Mouse (Mus musculus): ENCODE data around the gene Gclm.
A peak's percentile ranks its signal among the peaks of the same experiment; 100 is the strongest.

Gclm gene

DNA sequence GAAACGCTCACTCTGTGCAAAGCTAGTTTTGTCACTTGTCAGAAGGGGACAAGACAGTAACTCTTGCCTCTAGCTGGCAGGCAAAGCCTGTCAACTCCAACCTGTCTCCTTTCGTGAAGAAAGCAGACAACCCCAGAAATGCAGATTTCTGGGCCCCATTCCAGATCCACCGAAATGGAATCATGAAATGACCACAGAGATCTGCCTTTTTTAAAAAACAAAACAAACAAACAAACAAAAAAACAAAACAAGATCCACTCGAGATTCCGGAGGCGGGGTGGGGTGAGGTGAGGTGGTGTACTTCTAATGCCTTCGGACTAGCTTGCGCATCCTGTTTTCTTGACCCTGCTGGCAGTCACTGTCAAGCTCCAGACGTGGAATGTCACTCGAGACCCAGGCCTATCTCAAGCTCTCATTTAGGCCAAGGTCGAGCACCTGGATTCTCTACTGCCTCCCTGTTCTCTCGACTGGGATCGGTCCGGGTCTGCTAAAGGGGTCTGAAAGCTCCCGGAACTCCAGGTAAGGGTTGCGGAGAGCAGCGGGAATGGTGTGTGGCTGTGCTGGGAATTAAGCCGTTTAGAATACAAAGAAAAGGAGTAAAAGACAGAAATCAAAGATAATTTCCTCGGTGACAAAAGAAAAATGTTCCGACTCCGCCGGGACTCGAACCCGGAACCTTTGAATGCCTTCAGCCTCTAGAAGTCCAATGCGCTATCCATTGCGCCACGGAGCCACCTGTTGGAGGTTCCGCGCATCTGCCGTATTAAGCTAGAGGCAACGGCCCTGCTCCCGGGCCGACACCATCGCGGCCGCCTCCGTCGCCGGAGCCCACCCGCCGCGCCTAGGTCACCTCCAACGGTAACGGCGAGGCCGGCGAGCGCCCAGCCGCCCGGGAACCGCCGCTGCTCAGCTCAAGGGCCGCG is 47.2 kb downstream of the Gclm start:
- DNase-seq (ENCODE audit: extremely low spot score), result peak; percentile 97

DNA sequence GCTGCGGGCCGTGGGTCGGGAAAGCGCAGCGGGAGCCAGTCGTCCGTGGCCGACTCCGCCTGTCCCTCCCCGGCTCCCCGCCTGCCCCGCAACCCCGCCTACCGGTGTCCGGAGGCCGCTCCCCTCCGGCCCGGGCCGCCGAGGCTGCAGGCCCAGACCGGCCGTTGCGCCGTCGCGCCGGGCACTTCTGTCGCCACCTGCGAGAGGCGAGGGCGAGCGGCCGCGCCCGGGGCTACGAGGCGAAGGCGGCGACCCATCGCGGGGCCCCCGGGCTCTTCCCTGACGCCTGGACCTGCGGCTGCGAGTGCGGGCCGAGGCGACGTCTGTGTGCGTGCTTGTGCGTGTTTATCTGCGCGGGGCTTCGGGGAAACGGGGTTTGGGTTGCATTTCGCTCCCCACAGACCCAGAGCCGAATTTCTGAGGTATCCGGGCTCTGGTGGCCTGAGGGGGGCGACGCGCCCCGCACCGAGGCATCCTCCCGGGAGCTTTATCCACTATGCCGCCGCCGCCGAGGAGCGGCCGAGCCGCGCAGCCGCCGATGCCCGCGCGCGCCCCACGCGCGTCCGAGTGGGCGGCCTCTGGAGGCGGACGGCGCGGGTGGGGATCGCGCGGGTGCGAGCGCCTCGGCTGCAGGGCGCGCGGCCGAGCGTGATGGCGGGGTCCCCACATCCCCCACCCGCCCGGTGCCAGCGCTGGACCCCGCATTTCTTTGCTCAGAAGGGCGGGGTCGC is 48.0 kb downstream of the Gclm start:
- no peak for DNase-seq (ENCODE audit: extremely low spot score)

DNA sequence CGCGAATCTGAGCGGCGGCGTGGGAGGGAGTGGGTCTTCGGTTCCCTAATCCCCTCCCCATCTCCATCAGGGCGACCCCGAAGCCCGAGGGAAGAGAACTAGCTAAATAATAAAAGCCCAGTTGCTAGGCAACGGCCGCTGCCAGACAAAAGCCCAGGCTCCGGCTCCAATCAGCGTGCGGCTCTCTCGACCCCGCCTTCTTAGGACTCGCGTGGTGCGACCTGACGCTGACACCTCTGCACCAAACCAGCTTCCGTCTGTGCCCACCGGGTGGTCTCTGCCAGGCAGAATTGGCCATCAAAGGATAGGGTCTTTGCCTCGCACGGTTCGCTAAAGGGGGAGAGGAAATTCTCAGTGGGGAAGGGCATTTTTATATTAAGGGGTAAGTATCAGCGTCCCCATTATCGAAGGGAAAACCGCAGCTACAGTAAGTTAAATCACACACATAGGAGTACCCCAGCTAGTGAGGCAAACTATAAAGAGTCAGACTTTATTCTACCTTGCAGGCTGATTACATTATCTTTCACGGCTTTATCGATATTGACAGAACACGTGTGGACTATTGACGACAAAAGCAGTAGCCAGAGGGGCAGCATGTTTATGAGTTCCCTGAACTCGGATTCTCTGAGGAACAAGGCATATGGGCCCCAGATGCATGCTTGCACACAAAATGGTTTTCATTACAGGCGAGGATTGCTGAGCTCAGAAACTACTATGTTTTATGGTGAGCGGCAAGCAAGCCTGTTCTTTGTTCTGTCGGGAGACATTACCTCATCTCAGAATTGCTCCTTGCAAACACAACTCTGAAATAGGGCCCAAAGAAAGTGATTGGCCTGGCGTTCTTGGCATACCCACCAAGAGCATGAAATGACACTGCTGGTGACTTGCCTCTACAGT is 48.8 kb downstream of the Gclm start, which contains the start of gene Bcar3:
Gene Bcar3, plus strand, starts transcription at position 183 of the 897 bp plus-strand sequence.
- peak; percentile 91 for DNase-seq (ENCODE audit: extremely low spot score)

DNA sequence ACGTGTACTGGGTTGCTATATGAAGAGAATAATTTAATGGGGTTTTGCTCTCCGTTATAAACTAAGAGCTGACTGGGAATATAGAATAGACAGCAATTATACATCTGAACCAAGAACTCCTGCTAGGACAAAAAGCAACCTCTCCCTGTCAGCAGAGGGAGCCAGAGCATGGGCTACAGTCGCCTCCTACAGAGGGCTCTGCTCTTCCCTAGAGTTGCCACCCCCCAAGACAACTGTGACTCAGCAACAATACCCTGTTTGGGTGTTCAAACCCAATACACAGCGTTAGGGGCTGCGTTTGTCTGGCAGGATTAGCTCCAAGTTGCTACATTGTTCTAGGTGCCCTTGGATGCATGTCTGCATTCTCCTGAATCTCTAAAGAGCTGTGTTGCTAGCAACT is 50.2 kb downstream of the Gclm start:
- DNase-seq (ENCODE audit: extremely low spot score), result peak; percentile 70

DNA sequence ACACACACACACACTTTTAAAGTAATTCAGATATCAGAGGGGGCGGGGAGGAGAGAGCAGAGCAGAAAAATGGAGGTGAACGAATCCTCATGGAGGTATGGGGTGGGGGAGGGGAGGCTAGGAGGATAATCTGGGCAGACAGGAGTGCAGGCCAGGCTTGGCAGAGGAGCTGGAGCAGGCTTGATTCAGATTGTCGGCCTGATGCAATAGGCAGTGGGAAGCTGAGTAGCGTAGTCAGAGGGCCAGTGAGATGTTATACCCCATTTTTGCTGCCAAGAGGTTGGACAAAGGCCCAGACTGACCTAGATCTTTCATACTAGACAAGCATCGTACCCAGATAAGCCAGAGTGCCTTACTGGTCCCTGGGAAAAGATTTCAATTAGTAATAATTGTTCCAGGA is 51.6 kb downstream of the Gclm start:
- no peak for DNase-seq (ENCODE audit: extremely low spot score)

DNA sequence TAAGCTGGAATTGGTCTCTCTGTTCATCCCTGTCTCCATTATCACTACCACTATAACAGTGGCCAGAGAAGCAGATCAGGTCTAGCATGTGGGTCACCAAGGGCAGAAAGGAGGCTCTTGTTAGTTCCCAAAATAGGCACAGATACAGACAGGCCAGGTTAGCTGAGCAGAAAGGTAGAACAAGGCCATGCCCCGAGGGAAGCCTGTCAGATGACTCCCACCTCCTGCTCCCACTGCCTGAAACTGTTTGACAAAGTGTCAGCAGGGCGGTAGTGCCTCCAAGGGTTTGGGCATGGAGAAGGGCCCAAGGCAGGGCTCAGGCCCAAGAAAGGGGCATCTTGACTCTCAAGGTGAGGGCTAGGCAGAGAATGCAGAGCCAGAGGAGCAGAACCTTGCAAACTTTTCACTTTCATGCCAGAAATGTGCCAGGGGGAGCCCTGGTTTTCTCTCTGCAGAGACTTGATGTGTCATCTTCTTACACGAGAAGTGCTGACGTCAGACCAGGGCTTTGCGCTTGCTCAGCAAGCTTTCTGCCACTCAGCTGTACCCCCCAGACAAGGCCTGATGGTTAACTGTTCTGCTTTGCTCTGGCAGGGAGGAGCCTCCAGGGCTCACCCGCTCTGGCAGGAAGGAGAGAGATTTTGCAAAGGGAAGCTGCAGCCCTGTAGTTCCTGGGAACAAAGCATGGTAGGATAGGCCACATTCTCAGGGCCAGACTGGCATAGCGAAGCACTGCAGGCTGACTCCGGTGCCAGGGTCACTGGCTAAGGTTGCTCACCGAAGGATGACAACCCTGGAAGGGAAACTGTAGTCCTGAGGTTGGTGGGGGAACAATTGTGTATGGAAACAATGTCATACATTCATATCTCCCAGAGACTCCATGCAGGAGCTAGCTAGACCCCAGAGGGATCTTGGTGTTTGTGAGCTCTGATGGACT is 55.9 kb downstream of the Gclm start:
- no peak for DNase-seq (ENCODE audit: extremely low spot score)

DNA sequence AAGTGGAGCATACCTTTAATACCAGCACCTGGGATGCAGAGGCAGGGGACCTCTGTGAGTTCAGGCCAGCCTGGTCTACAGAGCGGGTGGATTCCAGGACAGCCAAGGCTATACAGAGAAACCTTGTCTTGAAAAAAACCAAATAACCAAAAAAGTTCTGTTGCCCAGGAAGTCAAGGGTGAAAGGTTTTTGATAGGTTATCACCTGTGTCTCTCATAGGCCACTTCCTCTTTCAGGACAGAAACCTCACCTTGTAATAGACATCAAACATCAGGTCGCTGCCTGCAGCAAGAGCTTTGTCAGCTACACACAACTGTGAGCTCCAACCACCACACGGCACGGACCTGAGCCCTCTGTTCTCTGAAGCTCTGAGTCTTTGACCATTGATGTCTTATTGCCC is 59.2 kb downstream of the Gclm start:
- DNase-seq (ENCODE audit: extremely low spot score), result no peak

DNA sequence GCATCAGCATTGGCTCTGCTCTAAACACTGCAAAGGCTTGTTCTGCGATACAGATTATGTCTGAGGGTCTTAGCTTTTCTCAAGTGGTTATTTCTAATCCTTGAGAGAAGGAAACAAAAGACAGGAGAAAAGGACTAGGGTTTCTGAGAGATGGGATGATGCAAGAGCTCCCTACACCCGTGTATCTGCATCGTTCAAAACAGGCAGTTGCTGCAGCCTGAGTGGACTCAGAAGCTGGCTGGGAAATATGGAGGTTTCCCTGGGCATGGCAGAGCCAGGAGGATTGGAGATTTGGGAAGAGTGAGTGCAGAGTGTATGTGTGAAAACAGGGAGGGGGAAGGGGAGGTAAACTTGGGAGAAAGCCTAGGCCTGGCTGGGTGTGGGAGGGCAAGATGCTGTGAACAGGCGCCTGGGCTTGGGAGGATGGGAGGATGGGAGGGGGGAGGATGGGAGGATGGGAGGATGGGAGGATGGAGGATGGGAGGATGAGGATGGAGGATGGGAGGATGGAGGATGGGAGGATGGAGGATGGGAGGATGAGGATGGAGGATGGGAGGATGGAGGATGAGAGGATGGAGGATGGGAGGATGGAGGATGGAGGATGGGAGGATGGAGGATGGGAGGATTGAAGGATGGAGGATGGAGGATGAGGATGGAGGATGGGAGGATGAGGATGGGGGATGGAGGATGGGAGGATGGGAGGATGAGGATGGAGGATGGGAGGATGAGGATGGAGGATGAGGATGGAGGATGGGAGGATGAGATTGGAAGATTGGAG is 62.7 kb downstream of the Gclm start:
- no peak for DNase-seq (ENCODE audit: extremely low spot score)

DNA sequence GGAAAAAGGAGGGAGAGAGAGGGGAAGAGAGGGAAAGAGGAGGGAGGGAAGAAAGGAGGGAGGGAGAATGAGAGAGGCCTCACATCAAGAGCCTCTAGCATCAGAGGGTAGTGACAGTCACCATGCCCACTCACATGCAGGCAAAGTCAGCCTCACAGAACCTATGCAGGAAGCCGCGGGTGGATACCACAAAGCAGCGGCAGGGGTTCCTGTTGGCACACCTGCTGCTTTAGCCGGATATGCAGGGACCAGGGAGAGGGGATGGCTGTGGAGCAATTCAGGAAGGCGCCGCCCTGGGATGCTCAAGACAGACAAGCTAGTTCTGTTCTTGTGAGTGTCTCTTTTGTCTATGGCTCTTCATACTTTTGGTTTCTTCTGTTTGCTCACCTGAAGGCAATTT is 63.6 kb downstream of the Gclm start:
- DNase-seq (ENCODE audit: extremely low spot score), result no peak

DNA sequence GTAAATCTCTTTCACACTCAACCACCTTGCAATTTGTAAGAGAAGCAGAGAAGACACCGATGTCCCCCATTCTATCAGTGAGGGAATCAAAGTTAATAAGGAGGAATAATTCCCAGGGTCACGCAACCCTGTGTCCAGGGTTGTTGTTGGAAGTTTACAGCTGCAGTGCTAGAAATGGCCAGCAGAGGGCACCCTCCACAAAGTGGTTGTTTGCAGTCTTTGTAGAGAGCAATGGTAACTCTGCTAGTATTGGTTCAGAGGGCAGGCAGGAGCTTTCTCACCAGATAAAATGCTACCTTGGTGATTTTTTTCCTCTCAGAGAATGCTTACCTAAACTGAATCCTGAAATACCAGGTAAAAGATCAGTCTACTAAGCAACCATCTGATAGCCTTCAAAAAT is 66.7 kb downstream of the Gclm start:
- DNase-seq (ENCODE audit: extremely low spot score), result peak; percentile 87

DNA sequence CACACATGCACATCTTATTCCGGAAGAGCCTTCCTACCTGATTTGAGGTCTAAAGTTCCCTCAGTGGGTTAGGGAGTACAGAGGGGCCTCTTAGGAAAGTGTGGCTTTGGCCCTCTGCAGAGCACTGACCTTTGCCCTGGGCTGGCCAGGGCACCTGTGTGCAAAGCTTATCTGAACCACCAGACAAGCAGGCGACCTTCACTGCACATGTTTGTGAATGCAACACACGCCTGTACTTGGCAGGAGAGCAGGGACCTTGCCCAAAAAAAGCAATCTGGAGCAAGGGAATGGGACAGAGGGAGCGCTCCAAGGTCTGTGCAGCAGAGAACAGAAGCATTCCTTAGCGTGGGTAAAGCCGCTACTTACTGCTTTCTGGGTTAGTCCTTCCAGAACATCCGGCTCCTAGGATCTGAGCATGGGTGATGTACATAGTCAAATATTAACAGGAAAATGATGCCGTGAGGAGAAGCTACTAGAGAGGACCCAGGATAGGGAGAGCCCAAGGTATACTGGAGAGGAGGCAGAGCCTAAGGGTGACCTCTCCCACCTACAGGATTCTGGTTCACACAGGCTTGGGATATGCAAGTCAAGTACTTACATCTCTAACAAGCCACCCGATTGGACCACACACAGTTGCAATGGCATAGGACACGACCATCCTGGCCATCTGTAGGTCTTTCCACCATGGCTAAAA is 67.7 kb downstream of the Gclm start:
- DNase-seq (ENCODE audit: extremely low spot score), result no peak

DNA sequence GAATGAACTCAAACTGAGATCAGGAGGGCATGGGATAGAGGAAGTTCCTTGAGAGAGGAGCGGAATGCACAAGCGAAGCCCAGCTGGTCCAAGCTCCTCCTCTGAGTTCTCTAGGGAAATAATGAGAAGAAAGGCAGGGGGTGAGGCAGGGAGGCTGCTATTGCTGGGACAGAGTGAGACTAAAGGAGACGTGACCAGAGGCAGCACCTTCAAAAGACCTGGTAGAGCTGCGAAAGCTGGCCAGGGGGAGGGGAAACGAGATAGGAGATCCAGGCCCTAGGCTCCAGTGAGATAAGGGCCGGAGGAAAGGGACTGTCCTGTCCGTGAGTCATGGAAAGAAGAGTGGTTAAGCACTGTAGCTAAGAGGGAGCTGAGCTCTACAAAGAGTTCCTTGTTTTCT is 68.6 kb downstream of the Gclm start:
- no peak for DNase-seq (ENCODE audit: extremely low spot score)

DNA sequence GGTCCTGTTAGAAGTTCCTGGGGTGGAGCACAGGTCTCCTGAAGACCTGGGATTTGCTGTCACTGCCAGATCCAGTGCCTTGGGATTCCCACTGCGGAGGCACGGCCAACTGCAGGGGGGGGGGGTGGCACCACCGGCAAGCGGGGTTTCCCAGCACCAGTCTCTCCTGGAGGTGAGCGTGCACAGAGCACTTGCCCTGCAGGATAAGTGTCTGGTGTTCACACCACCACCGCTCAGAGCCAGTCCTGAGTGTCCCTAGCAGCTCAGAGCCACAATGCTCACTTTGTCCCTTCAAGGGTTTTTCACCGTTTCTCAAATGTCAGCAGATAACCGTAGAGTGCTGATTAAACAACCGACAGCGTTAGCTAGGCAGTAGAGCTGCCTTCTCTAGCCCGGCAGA is 71.3 kb downstream of the Gclm start:
- no peak for DNase-seq (ENCODE audit: extremely low spot score)

DNA sequence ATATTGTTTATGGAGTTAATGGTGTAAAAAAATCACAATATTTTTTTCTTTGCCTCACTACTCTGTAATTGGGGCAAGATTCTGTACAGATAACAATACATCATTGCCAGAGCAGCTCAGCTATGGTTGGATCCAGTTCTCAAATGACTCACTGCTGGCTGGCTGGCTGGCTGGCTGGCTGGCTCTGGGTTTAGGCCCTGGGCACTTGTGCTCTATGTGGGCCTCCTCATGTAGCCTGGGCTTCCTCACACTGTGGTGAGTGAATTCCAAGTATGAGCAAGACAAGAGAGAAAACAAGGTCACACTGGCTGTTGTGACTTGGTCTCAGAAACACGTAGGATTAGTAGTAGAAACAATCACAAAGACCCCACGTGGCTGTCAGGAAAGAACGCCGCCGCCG is 72.0 kb downstream of the Gclm start:
- DNase-seq (ENCODE audit: extremely low spot score), result no peak
